Mouse (Mus musculus) CH12.LX (cell line): ENCODE results near the gene Naaladl1.

ENCODE experiments used
- CHD1 ChIP-seq: IDR thresholded peaks from 2 replicates; pipeline ENCODE4 v1.6.1; 2012; ENCODE audit warnings: low read depth, low read length, improper control_type of control experiment, inconsistent platforms
- CTCF ChIP-seq, 2 experiments: IDR thresholded peaks in 1 of 2; conservative IDR thresholded peaks in 1 of 2; 2 replicates each; pipeline ENCODE4 v1.5.1; 2011 to 2012; ENCODE audit warnings: low read depth in 2 of 2, low read length in 2 of 2, improper control_type of control experiment in 1 of 2, inconsistent platforms in 1 of 2, mild to moderate bottlenecking in 1 of 2, moderate library complexity in 1 of 2
- MAFK ChIP-seq: IDR thresholded peaks from 2 replicates; pipeline ENCODE4 v1.6.1; 2011; ENCODE audit warnings: low read length, improper control_type of control experiment; ENCODE audit not compliant: insufficient replicate concordance
- MAX ChIP-seq: IDR thresholded peaks from 2 replicates; pipeline ENCODE4 v1.6.1; 2011; ENCODE audit warnings: low read length, improper control_type of control experiment
- MAZ ChIP-seq: IDR thresholded peaks from 2 replicates; pipeline ENCODE4 v1.6.1; 2012; ENCODE audit warnings: low read depth, mild to moderate bottlenecking, inconsistent platforms, low read length, improper control_type of control experiment, moderate library complexity
- MEF2A ChIP-seq: IDR thresholded peaks from 2 replicates; pipeline ENCODE4 v1.6.1; 2014; ENCODE audit warnings: low read depth, mild to moderate bottlenecking, inconsistent platforms, low read length, improper control_type of control experiment, borderline replicate concordance
- MXI1 ChIP-seq: IDR thresholded peaks from 2 replicates; pipeline ENCODE4 v1.6.1; 2011; ENCODE audit warnings: mild to moderate bottlenecking, low read depth, low read length, improper control_type of control experiment
- MYC ChIP-seq: IDR thresholded peaks from 2 replicates; pipeline ENCODE4 v1.6.1; 2011; ENCODE audit warnings: low read depth, mild to moderate bottlenecking, improper control_type of control experiment, low read length
- NELFE ChIP-seq: IDR thresholded peaks from 2 replicates; pipeline ENCODE4 v1.6.1; 2011; ENCODE audit warnings: low read depth, low read length, improper control_type of control experiment
- USF1 ChIP-seq: IDR thresholded peaks from 2 replicates; pipeline ENCODE4 v1.6.1; 2014; ENCODE audit warnings: low read depth, mild to moderate bottlenecking, inconsistent platforms, low read length, improper control_type of control experiment
- ZC3H11A ChIP-seq: IDR thresholded peaks from 2 replicates; pipeline ENCODE4 v1.6.1; 2012; ENCODE audit warnings: low read depth, mild to moderate bottlenecking, inconsistent platforms, low read length, improper control_type of control experiment

DNA sequence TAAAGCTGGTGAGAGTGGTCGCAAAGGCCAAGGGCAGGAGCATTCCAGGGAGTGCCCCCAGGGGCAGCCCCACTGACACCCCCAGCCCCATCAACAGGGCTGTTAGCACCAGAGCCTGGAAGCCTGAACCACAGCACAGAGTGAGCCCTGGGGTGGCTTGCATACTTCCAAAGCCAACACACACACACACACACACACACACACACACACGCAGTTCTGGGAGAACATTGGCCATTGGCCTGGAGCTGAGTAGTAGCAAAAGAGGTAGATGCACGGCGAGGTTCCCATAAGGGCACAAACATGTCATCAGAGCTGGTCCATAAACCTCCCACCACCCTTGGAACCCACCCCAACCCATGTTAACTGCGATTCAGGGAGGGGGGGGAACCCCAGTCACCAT is 39.0 kb upstream of the Naaladl1 start:
- TF ChIP-seq CTCF (conservative IDR thresholded peaks at IDR 0.05 in 1 of 2, IDR thresholded peaks at IDR 0.05 in 1 of 2; ENCODE audit: low read depth in 2 of 2, low read length in 2 of 2) (no peak), MYC (no peak), MAX (no peak), MEF2A (no peak), NELFE (no peak), ZC3H11A (no peak), MAZ (no peak), MXI1 (no peak), MAFK (no peak), USF1 (no peak), CHD1 (no peak)
